Mouse (Mus musculus): ENCODE data around the gene Ubtf. TPM values are rescaled to one million over a fixed set of nuclear protein-coding genes. Genes with fewer than 3 reads are reported as not detected.

Ubtf gene
- polyA plus RNA-seq, 1 experiment from 2014 or later = 65.5 TPM

DNA sequence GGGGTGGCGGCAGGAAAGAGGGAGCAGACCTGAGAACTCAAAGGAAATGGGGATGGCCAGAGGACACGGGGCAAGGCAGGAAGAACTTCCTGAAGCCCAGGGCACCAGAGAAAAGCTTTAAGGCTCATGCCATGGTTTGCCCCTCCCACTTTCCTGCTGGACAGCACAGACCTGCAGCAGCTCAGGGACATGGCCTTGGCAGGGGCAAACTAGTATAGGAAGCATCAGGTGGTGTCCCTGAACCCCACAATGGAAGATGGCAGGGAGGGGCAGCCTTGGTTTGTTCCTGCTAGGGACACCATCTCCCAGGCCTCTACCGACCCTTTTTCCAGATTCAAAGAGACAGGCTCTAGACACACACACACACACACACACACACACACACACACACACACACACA lies 14.2 kb downstream of the Ubtf start:
- Histone ChIP-seq H3K4me3 (ENCODE audit: low read length) (no peak overlapping the region), H3K27me3 (replicated peaks; ENCODE audit: control insufficient read depth, insufficient read depth, low read length) (no peaks in the 10 kb centered on the region), H3K36me3 (ENCODE audit: control insufficient read depth, insufficient read depth, low read length) (peaks cover 18% of the 10 kb centered on the region), H3K27ac (ENCODE audit: low read length) (no peak overlapping the region), H3K4me2 (ENCODE audit: low read depth, low read length) (no peak overlapping the region), H3K9me3 (ENCODE audit: control insufficient read depth, low read length) (no peaks in the 10 kb centered on the region), H3K9ac (ENCODE audit: low read depth, low read length) (no peak overlapping the region), H3K4me1 (ENCODE audit: control insufficient read depth, insufficient read depth, low read length) (peaks cover 17% of the 10 kb centered on the region)
- no peak for ATAC-seq
- 52% methylated on average over 3 of the region's 3 CpGs for WGBS

GRCm38 (mm10) chr11:102304141-102304540 lies 15.4 kb downstream of the Ubtf start:
- Histone ChIP-seq H3K27me3 (replicated peaks; ENCODE audit: control insufficient read depth, insufficient read depth, low read length) (no peaks in the 10 kb centered on the region), H3K4me3 (ENCODE audit: low read length) (no peak overlapping the region), H3K4me2 (ENCODE audit: low read depth, low read length) (no peak overlapping the region), H3K9me3 (ENCODE audit: control insufficient read depth, low read length) (no peaks in the 10 kb centered on the region), H3K9ac (ENCODE audit: low read depth, low read length) (no peak overlapping the region), H3K36me3 (ENCODE audit: control insufficient read depth, insufficient read depth, low read length) (peaks cover 18% of the 10 kb centered on the region), H3K27ac (ENCODE audit: low read length) (no peak overlapping the region), H3K4me1 (ENCODE audit: control insufficient read depth, insufficient read depth, low read length) (peaks cover 4% of the 10 kb centered on the region)
- 51% methylated on average over 2 of the region's 2 CpGs for WGBS
- no peak for ATAC-seq

DNA sequence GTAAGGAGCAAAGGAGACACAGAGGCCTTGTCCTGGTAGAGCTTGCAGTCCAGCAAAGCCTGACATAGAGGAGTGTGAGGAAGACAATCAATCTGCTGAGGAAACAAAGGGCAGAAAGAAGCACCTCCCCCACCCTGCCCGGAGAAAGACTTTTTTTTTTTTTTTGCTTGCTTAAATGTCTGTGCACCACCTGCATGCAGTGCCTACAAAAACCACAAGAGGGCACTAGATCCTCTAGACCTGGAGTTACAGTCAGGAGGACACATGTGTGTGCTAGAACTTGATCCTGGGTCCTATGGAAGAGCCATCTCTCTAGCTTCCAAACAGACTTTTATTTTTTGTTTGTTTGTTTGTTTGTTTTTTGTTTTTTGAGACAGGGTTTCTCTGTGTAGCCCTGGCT lies 19.7 kb downstream of the Ubtf start:
- Histone ChIP-seq H3K9ac (ENCODE audit: low read depth, low read length) (no peak overlapping the region), H3K27me3 (replicated peaks; ENCODE audit: control insufficient read depth, insufficient read depth, low read length) (no peaks in the 10 kb centered on the region), H3K9me3 (ENCODE audit: control insufficient read depth, low read length) (no peaks in the 10 kb centered on the region), H3K27ac (ENCODE audit: low read length) (no peak overlapping the region), H3K4me1 (ENCODE audit: control insufficient read depth, insufficient read depth, low read length) (peaks cover 7% of the 10 kb centered on the region), H3K4me3 (ENCODE audit: low read length) (no peak overlapping the region), H3K4me2 (ENCODE audit: low read depth, low read length) (no peak overlapping the region), H3K36me3 (ENCODE audit: control insufficient read depth, insufficient read depth, low read length) (no peaks in the 10 kb centered on the region)
- 15% methylated on average over 1 of the region's 1 CpGs for WGBS
- ATAC-seq = no peak

- ATAC-seq = no peak; the same call in 1 of the 2 replicates
- peak overlapping the region; percentile 79 for H3K4me2 ChIP-seq (ENCODE audit: low read depth, low read length)
- no peaks in the 10 kb centered on the region for H3K27me3 ChIP-seq (replicated peaks; ENCODE audit: control insufficient read depth, insufficient read depth, low read length)
- H3K4me1 ChIP-seq (ENCODE audit: control insufficient read depth, insufficient read depth, low read length) = peaks cover 11% of the 10 kb centered on the region
- peak overlapping the region; percentile 99 for H3K27ac ChIP-seq (ENCODE audit: low read length)
- H3K4me3 ChIP-seq (ENCODE audit: low read length) = peak overlapping the region; percentile 89
- H3K9ac ChIP-seq (ENCODE audit: low read depth, low read length) = peak overlapping the region; percentile 87
- WGBS = 24% methylated on average over 27 of the region's 27 CpGs
- H3K36me3 ChIP-seq (ENCODE audit: control insufficient read depth, insufficient read depth, low read length) = no peaks in the 10 kb centered on the region
- no peaks in the 10 kb centered on the region for H3K9me3 ChIP-seq (ENCODE audit: control insufficient read depth, low read length)
Measured at GRCm38 (mm10) chr11:102297577-102298556, 21.7 kb downstream of the Ubtf start.

DNA sequence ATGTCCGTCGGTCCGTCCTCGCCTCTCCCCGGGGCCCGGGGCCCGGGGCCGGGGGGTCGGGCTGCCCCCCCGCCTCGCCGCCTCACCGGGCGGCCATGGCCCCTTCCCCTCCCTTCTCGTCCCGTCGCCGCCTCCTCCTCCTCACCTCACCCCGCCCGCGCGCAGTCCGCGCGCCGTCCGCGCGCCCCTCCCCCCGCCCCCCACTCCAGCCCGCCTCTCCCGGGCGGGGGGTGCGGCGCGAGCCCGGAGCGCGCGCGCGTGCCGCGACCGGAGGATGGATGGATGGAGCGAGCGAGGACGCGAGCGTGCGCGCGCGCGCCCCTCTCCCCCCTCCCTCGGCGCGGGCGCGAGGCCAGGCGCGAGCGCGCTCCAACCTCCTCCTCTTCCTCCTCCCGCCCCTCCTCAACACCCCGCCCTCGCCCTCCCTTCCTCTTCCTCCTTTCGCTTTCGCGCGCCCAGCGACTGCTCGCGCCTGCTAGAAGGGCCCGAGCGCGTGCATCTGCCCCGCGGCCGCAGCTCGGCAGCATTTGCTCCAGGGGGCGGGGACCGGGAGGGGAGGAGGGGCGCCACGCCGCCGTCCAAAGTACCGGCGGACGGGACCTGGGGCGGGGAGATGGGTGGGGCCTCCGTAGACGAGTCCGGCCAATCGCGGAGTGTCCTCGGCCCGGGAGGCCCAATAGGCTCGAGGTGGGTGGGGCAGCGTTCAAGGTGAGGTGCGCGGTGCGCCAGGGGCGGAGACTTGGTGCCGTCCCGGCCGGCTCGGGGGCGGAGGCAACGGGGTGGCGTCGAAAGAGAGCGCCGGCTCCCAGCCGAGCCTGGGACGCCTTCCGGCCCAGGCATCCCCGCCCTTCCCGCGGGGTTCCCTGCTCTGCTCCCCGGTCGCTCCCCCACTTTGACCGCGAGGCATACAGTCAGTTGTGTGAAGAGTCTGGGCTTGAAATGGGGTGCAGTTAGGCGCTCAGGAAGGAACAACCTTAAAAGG lies 22.8 kb downstream of the Ubtf start, which contains the start of gene Atxn7l3:
Atxn7l3 (minus strand) TSS at position 141 of the 982 bp plus-strand sequence.
- under 1% methylated on average over 52 of the region's 125 CpGs for WGBS
- Histone ChIP-seq H3K9ac (ENCODE audit: low read depth, low read length) (peak within 1 kb of the TSS; percentile 93), H3K27ac (ENCODE audit: low read length) (peak within 1 kb of the TSS; percentile 99), H3K27me3 (replicated peaks; ENCODE audit: control insufficient read depth, insufficient read depth, low read length) (no peaks in the 10 kb centered on the region), H3K4me3 (ENCODE audit: low read length) (peak within 1 kb of the TSS; percentile 89), H3K9me3 (ENCODE audit: control insufficient read depth, low read length) (no peaks in the 10 kb centered on the region), H3K4me2 (ENCODE audit: low read depth, low read length) (peak within 1 kb of the TSS; percentile 79), H3K36me3 (ENCODE audit: control insufficient read depth, insufficient read depth, low read length) (no peaks in the 10 kb centered on the region), H3K4me1 (ENCODE audit: control insufficient read depth, insufficient read depth, low read length) (peaks cover 11% of the 10 kb centered on the region)
- ATAC-seq = peak; percentile 95

GRCm38 (mm10) chr11:102295598-102296471 lies 23.7 kb downstream of the Ubtf start:
- peak overlapping the region; percentile 93 for H3K9ac ChIP-seq (ENCODE audit: low read depth, low read length)
- peak overlapping the region; percentile 89 for H3K4me3 ChIP-seq (ENCODE audit: low read length)
- peaks cover 4% of the 10 kb centered on the region; the same call in 1 of the 2 replicates for H3K36me3 ChIP-seq (ENCODE audit: control insufficient read depth, insufficient read depth, low read length)
- H3K27me3 ChIP-seq (replicated peaks; ENCODE audit: control insufficient read depth, insufficient read depth, low read length) = no peaks in the 10 kb centered on the region
- H3K27ac ChIP-seq (ENCODE audit: low read length) = peak overlapping the region; percentile 99
- H3K4me2 ChIP-seq (ENCODE audit: low read depth, low read length) = peak overlapping the region; percentile 79
- WGBS = 2% methylated on average over 43 of the region's 73 CpGs
- peak; percentile 16 for ATAC-seq
- H3K9me3 ChIP-seq (ENCODE audit: control insufficient read depth, low read length) = no peaks in the 10 kb centered on the region
- H3K4me1 ChIP-seq (ENCODE audit: control insufficient read depth, insufficient read depth, low read length) = peaks cover 11% of the 10 kb centered on the region

DNA sequence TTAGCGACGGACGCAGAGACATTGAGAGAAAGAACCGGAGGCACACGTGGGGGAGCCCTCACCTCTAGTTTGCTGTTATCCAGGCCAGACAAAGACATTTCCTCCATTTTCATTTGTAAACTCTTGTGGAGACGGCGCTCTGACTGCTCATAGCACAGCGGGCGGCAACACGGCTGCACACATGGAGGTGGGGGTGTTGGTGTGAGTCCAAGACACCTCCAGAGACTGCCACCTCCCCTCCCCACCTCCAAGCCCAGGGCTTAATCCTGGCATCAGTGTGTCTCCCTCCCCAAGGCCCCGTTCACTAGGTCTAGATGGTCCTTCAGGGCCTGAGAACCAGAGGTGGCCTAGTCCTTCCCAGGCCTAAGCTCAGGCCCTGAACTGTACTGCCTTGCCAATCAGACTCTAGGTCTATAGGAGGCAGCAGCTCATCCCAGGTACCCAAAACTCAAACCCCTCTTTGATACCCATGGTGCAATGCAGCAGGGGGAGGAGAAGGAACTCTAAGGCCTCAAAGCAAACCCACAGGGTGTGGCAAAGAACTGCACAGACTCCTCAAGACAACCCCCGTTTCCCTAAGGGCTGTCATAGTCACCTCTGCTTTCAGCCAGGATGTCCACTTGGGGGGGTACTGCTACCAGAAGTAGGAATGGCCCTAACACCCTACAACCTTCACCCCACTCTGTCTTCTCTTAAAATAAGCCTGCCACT lies 24.5 kb downstream of the Ubtf start:
- H3K4me3 ChIP-seq (ENCODE audit: low read length) = peak overlapping the region; percentile 89
- peaks cover 11% of the 10 kb centered on the region for H3K4me1 ChIP-seq (ENCODE audit: control insufficient read depth, insufficient read depth, low read length)
- no peaks in the 10 kb centered on the region for H3K9me3 ChIP-seq (ENCODE audit: control insufficient read depth, low read length)
- 64% methylated on average over 12 of the region's 12 CpGs for WGBS
- H3K27ac ChIP-seq (ENCODE audit: low read length) = peak overlapping the region; percentile 99
- H3K36me3 ChIP-seq (ENCODE audit: control insufficient read depth, insufficient read depth, low read length) = peaks cover 8% of the 10 kb centered on the region
- no peaks in the 10 kb centered on the region for H3K27me3 ChIP-seq (replicated peaks; ENCODE audit: control insufficient read depth, insufficient read depth, low read length)
- no peak for ATAC-seq
- peak overlapping the region; percentile 93 for H3K9ac ChIP-seq (ENCODE audit: low read depth, low read length)
- peak overlapping the region; percentile 79 for H3K4me2 ChIP-seq (ENCODE audit: low read depth, low read length)

GRCm38 (mm10) chr11:102294416-102294815 lies 25.1 kb downstream of the Ubtf start:
- H3K4me3 ChIP-seq (ENCODE audit: low read length) = no peak overlapping the region
- no peaks in the 10 kb centered on the region for H3K27me3 ChIP-seq (replicated peaks; ENCODE audit: control insufficient read depth, insufficient read depth, low read length)
- 64% methylated on average over 5 of the region's 5 CpGs for WGBS
- peaks cover 11% of the 10 kb centered on the region for H3K4me1 ChIP-seq (ENCODE audit: control insufficient read depth, insufficient read depth, low read length)
- H3K9ac ChIP-seq (ENCODE audit: low read depth, low read length) = peak overlapping the region; percentile 93
- H3K4me2 ChIP-seq (ENCODE audit: low read depth, low read length) = 0 out of 2 replicates have a peak overlapping the region, but pooled peaks have one; percentile 79
- H3K9me3 ChIP-seq (ENCODE audit: control insufficient read depth, low read length) = no peaks in the 10 kb centered on the region
- peaks cover 8% of the 10 kb centered on the region for H3K36me3 ChIP-seq (ENCODE audit: control insufficient read depth, insufficient read depth, low read length)
- no peak for ATAC-seq
- 0 out of 2 replicates have a peak overlapping the region, but pooled peaks have one; percentile 99 for H3K27ac ChIP-seq (ENCODE audit: low read length)
